11 mouse cellular contexts compared by ENCODE assay signal in the genomic region with DNA sequence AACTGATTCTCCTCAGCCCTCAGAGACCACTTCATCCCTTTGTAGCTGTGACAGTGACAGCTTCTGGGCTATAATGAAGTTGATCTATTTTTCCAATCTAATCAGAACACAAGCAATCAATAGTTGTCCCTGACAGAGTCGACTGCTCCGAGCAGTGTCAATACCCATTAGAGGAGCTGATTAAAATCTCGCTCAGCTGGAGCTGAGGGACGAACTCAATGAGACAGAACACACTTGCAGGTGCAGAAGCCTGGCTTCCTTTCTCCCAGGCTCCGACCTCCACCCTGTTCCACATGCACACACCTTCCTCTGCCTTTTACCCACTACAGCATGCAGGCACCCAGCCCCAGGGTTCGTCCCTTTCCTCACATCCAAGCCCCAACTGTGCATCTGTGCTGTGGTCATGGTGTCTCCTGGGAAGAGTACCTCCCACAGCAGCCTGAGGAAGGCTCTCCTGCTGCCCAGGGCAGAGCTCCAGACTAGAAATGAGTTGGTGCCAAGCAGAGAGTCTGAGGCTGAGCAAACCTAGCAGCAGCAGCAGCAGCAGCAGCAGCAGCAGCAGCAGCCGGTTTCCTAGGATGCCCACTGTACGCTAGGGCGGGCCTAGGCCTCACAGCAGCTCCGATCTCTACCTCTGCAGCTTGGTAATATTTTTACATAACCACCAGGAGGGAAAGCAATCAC.
DNase-seq lines count a peak whose midpoint lies in the region; ATAC-seq lines count a peak whose summit lies in the region.
"Had no signal": no experiment of that assay in that cellular context is flagged by ENCODE, and none has a peak within 500 bp of the region (broad histone marks: within the 10 kb centered on the region; RNA-seq: fewer than 3 reads in every experiment).

No protein-coding gene starts in this region.

- H3K9ac ChIP-seq in kidney, embryonic 15.5 days, result no peak overlapping the region
- no peak overlapping the region for H3K9ac ChIP-seq in hindbrain, embryonic 12.5 days
- no peak overlapping the region for H3K9ac ChIP-seq in neural tube, embryonic 12.5 days
- H3K9ac ChIP-seq: liver, embryonic 14.5 days had no signal

- H3K4me1 ChIP-seq in kidney, embryonic 15.5 days, result peaks cover 72% of the 10 kb centered on the region
- H3K4me1 ChIP-seq in hindbrain, embryonic 12.5 days, result peaks cover 38% of the 10 kb centered on the region
- peaks cover 16% of the 10 kb centered on the region for H3K4me1 ChIP-seq in neural tube, embryonic 12.5 days

- no peak overlapping the region for H3K4me3 ChIP-seq in kidney, embryonic 15.5 days (replicated peaks)
- H3K4me3 ChIP-seq in hindbrain, embryonic 12.5 days, result no peak overlapping the region
- no peak overlapping the region for H3K4me3 ChIP-seq in neural tube, embryonic 12.5 days
- H3K4me3 ChIP-seq: heart, adult 2 months had no signal

- peaks cover 7% of the 10 kb centered on the region for H3K36me3 ChIP-seq in kidney, embryonic 15.5 days
- 0 out of 2 replicates have a peak, but pooled peaks cover 4% of the 10 kb centered on the region for H3K36me3 ChIP-seq in hindbrain, embryonic 12.5 days
- H3K36me3 ChIP-seq in neural tube, embryonic 12.5 days, result peaks cover 10% of the 10 kb centered on the region; the same call in 1 of the 2 replicates

- peak overlapping the region; percentile 78 for H3K27ac ChIP-seq in kidney, embryonic 15.5 days
- H3K27ac ChIP-seq in hindbrain, embryonic 12.5 days, result peak overlapping the region; percentile 79
- H3K27ac ChIP-seq in neural tube, embryonic 12.5 days, result 0 out of 2 replicates have a peak overlapping the region, but pooled peaks have one; percentile 33
- H3K27ac ChIP-seq: liver, embryonic 14.5 days had no signal

- peak; percentile 23 for ATAC-seq in kidney, embryonic 15.5 days (replicated peaks; ENCODE audit: low FRiP score)
- peak; percentile 47; the same call in 1 of the 2 replicates for ATAC-seq in hindbrain, embryonic 12.5 days (ENCODE audit: low FRiP score)
- ATAC-seq in neural tube, embryonic 12.5 days (ENCODE audit: low FRiP score, low read depth), result 0 out of 2 replicates have a peak, but pooled peaks have one; percentile 50

- 46% methylated on average over 10 of the region's 10 CpGs for WGBS in kidney, embryonic 15.5 days
- 57% methylated on average over 10 of the region's 10 CpGs for WGBS in hindbrain, embryonic 12.5 days
- WGBS in neural tube, embryonic 12.5 days, result 69% methylated on average over 10 of the region's 10 CpGs

- peak; percentile 48 for DNase-seq in cerebellum, adult 9-10 months
- DNase-seq in cerebellum, adult 11 months, result no peak
- DNase-seq in kidney, postnatal 25 days, result no peak
- DNase-seq in urinary bladder, postnatal 14 days (ENCODE audit: low spot score), result no peak
- DNase-seq in layer of hippocampus, adult 11-12 months (ENCODE audit: low spot score), result no peak
- DNase-seq: layer of hippocampus, adult 9-11 months had no signal

- no peak overlapping the region for H3K4me2 ChIP-seq in kidney, embryonic 15.5 days
- no peak overlapping the region for H3K4me2 ChIP-seq in hindbrain, embryonic 12.5 days (replicated peaks)
- H3K4me2 ChIP-seq in neural tube, embryonic 12.5 days (replicated peaks), result no peak overlapping the region

- no peaks in the 10 kb centered on the region for H3K9me3 ChIP-seq in kidney, embryonic 15.5 days (replicated peaks)
- H3K9me3 ChIP-seq in hindbrain, embryonic 12.5 days (replicated peaks), result no peaks in the 10 kb centered on the region
- no peaks in the 10 kb centered on the region for H3K9me3 ChIP-seq in neural tube, embryonic 12.5 days

- H3K27me3 ChIP-seq in kidney, embryonic 15.5 days, result no peaks in the 10 kb centered on the region
- no peaks in the 10 kb centered on the region; the same call in 1 of the 2 replicates for H3K27me3 ChIP-seq in hindbrain, embryonic 12.5 days
- no peaks in the 10 kb centered on the region for H3K27me3 ChIP-seq in neural tube, embryonic 12.5 days (replicated peaks)
